Mouse (Mus musculus) G1E (cell line): ENCODE results near the gene Bud23.

Source experiments
- CTCF ChIP-seq: IDR thresholded peaks from 2 replicates; pipeline ENCODE4 v1.5.1; 2012; ENCODE audit warnings: low read depth, low read length, inconsistent platforms, mixed read lengths
- GATA1 ChIP-seq: IDR thresholded peaks from 2 replicates; pipeline ENCODE4 v1.6.1; 2012; ENCODE audit warnings: borderline replicate concordance, low read length, inconsistent platforms, mixed read lengths
- POLR2AphosphoS5 ChIP-seq: IDR thresholded peaks from 2 replicates; pipeline ENCODE4 v1.6.1; 2012; ENCODE audit warnings: low read depth, low read length, inconsistent platforms; ENCODE audit not compliant: insufficient replicate concordance
- TAL1 ChIP-seq: conservative IDR thresholded peaks from 2 replicates; pipeline ENCODE4 v1.6.1; 2012; ENCODE audit warnings: low read depth, low read length, inconsistent platforms, mixed read lengths

DNA sequence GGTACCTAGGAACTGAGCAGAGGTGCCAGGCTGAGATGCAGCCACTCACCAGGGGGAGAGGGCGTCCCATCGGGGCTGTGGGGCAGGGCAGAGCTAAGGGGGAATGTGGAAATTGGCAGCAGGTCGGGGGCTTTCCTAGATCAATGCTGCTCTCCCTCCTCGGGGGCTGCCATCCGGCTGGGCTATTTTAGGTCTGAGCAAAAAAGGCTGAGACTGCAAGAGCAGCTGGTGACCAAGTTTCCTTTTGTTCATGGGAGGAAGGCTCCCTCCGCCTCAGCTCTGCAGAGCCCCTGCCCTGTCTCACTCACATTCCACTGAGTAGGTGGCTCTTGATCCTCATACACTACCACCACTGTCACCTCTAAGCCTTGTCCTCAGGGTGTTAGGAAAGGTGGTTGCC is 24.7 kb downstream of the Bud23 start:
- TF ChIP-seq GATA1 (no peak), CTCF (no peak), TAL1 (no peak), POLR2AphosphoS5 (no peak)
